Mouse (Mus musculus): ENCODE data around the gene Arpp21. TPM values are rescaled to one million over a fixed set of nuclear protein-coding genes. Genes with fewer than 3 reads are reported as not detected.

The Arpp21 gene
- polyA plus RNA-seq, 1 experiment = 11.1 TPM

DNA sequence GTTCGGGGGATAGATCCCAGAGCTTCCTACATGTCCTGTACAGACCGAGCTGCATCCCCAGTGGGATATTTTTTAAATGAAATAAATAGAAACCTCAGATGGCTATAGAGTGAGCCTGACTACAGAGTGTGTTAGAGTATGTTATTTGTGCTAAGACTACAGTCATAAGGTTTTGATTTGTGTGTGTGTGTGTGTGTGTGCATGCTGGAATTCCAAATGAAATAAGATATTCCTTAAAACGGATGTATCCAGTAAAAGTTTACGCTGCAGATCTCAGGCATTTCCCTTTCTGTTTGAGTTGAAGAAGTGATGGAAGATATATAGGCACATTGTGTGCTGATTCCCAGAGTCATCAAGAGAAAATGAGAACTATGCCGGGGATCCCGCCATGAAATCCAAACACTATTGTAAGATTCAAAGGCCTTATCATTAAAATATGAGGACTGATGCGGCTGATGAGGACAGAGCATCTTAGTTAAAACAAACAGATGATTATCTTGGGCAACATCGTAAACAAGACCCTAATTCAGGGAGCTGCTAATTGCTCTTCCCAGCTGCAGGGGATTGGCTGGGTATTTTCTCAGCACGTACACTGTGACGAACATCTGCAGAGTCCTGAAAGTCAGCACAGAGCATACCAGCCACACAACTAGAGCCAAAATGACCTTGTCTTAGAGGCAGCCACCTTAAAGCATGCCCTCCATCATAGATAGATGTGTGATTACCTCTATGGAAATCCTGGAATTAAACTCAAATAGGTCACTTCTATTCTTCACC is 20.5 kb downstream of the Arpp21 start:
- Histone ChIP-seq H3K9me3 (no peaks in the 10 kb centered on the region), H3K4me1 (peaks cover 60% of the 10 kb centered on the region), H3K4me3 (replicated peaks) (no peak overlapping the region), H3K36me3 (replicated peaks; ENCODE audit: low read length) (peaks cover 47% of the 10 kb centered on the region), H3K27me3 (replicated peaks) (no peaks in the 10 kb centered on the region)
- TF ChIP-seq GATA1 (IDR thresholded peaks at IDR 0.05; ENCODE audit: borderline replicate concordance, low read length) = no peak

DNA sequence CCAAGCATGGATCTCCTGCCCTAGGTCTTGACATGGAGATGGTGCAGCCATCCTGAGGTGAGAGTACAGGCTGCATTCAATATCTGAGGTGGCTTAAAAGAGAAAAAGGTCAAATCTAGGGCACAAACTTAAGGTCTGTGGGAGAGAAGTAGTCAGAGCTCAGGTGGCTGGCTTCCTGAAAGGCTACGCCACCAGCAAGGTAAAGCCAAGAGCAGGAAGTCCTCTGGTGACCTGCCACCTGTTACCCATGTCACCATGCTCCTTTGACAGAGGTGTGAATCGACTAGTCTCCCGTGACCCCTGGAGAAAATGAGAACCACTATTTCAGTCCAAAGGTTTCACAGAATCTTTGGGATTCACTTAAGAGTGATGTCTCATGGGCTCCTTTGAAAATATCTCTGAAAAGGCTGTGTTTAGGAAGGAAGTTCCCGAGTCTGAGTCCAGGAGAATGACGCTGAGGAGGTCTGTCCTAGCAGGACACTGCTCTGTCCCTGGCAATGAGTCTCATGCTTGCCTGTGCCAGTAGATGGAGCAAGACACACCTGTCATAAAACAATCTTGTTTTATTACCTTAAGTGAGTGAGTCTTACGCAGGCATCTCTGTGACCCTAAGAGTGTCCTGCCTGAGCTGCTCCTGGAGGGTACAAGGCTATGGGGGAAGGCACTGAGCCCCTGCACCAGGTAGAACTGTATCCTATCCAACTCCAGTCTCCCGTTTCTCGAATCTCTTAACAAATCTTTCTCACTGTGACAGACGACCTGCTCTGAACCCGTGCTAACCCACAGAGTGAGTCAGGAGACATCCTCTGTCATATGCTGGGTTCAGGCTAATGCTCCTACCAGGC is 22.1 kb downstream of the Arpp21 start:
- no peak for TF ChIP-seq FLI1 (IDR thresholded peaks at IDR 0.05; ENCODE audit: low read length)
- no peak for TF ChIP-seq GATA1 (IDR thresholded peaks at IDR 0.05; ENCODE audit: borderline replicate concordance, low read length)
- Histone ChIP-seq H3K9me3 (no peaks in the 10 kb centered on the region), H3K4me3 (replicated peaks) (peak overlapping the region; percentile 18)

DNA sequence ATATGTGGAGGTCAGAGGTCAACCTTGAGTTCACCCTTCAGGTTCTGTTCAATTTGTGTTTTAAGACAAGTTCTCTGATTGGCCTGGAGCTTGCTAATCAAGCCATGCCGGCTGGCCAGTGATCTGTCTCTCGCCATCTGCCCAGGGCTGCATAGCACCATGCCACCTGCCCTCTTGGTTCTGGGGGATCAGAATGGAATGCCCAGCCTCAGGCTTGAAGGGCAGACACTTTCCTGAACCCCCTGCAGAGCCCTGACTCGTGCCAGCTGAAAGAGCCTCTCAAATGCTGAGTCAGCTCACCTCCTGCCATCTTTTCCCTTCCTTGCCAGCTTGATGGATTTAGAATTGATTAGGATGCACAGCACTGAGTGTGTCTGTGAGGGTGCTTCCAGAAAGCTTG is 25.9 kb downstream of the Arpp21 start:
- no peaks in the 10 kb centered on the region for H3K9me3 ChIP-seq
- H3K4me3 ChIP-seq (replicated peaks) = no peak overlapping the region
- no peaks in the 10 kb centered on the region for H3K27me3 ChIP-seq (replicated peaks)
- TF ChIP-seq GATA1 (IDR thresholded peaks at IDR 0.05; ENCODE audit: borderline replicate concordance, low read length) (no peak), FLI1 (IDR thresholded peaks at IDR 0.05; ENCODE audit: low read length) (no peak)
- H3K4me1 ChIP-seq = peaks cover 50% of the 10 kb centered on the region
- H3K36me3 ChIP-seq (replicated peaks; ENCODE audit: low read length) = peaks cover 45% of the 10 kb centered on the region

More for the DNA sequence above, 22.1 kb downstream of the Arpp21 start:
- Histone ChIP-seq H3K36me3 (replicated peaks; ENCODE audit: low read length) (peaks cover 53% of the 10 kb centered on the region), H3K4me1 (peaks cover 67% of the 10 kb centered on the region), H3K27me3 (replicated peaks) (no peaks in the 10 kb centered on the region)

DNA sequence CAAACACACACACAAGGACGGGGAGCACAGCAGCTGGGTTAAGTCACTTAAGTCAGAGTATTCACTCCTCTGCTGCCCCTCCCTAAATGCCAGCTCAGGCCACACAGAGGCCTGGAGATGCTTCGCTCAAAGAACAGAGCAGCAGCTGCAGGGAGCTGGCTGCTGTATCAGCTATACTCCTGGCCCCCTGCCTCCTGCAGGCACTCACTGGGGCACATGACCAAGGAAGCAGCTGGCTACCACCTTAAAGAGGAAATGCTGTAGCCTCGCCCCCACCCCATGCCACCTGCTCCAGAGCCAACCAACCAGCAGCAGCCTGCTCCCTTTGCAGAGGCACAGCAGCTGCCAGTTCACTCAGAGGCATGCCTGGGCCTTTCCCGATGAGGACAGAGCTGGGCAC is 28.0 kb downstream of the Arpp21 start:
- Histone ChIP-seq H3K9me3 (no peaks in the 10 kb centered on the region), H3K4me3 (replicated peaks) (peak overlapping the region; percentile 59), H3K27me3 (replicated peaks) (no peaks in the 10 kb centered on the region), H3K36me3 (replicated peaks; ENCODE audit: low read length) (peaks cover 42% of the 10 kb centered on the region), H3K4me1 (peaks cover 35% of the 10 kb centered on the region)
- TF ChIP-seq FLI1 (IDR thresholded peaks at IDR 0.05; ENCODE audit: low read length) (no peak), GATA1 (IDR thresholded peaks at IDR 0.05; ENCODE audit: borderline replicate concordance, low read length) (no peak)

DNA sequence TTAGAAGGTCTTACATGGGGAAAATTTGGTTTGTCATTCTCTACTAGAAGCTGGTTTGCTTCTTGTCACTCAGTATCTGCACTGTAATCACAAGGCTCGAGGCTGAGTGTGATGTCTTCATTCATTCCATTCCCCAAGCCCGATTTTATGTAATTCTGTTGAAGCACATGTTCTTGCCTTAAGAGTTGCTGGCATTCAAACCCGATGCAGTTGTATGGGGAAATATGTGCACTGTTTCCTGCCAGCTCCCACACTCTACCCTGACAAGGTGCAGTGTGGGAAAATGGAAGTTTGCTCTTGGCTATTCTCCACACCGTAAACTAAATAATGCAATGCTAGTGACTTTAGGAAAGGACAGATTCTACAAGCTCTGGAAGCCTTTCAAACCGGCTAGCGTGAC is 37.4 kb downstream of the Arpp21 start:
- no peak overlapping the region for H3K4me3 ChIP-seq (replicated peaks)
- no peak for TF ChIP-seq FLI1 (IDR thresholded peaks at IDR 0.05; ENCODE audit: low read length)
- no peak for TF ChIP-seq GATA1 (IDR thresholded peaks at IDR 0.05; ENCODE audit: borderline replicate concordance, low read length)

DNA sequence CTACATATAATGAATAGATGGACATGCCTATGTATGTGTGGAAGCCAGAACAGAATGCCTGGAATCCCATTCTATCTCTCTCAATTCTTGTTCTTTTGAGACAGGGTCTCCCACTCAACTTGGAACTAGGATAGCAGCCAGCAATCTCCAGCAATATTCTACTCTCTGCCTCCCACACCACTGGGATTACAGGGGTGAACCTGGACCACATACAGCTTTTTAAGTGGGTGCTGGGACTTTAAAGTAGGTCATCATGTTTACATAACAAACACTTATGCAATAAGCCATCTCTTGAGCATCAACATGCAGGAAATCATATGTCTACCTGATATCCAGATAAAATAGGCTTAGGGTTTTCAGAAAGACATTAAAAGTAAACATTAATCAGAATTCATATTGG is 41.7 kb downstream of the Arpp21 start:
- peaks cover 6% of the 10 kb centered on the region for H3K36me3 ChIP-seq (replicated peaks; ENCODE audit: low read length)
- TF ChIP-seq GATA1 (IDR thresholded peaks at IDR 0.05; ENCODE audit: borderline replicate concordance, low read length) (no peak), FLI1 (IDR thresholded peaks at IDR 0.05; ENCODE audit: low read length) (no peak)
- H3K9me3 ChIP-seq = no peaks in the 10 kb centered on the region
- no peak overlapping the region for H3K4me3 ChIP-seq (replicated peaks)
- H3K27me3 ChIP-seq (replicated peaks) = no peaks in the 10 kb centered on the region
- H3K4me1 ChIP-seq = peaks cover 8% of the 10 kb centered on the region

More for the DNA sequence above, 37.4 kb downstream of the Arpp21 start:
- H3K4me1 ChIP-seq = peaks cover 10% of the 10 kb centered on the region; the same call in 1 of the 2 replicates
- no peaks in the 10 kb centered on the region for H3K9me3 ChIP-seq
- peaks cover 15% of the 10 kb centered on the region for H3K36me3 ChIP-seq (replicated peaks; ENCODE audit: low read length)
- no peaks in the 10 kb centered on the region for H3K27me3 ChIP-seq (replicated peaks)

DNA sequence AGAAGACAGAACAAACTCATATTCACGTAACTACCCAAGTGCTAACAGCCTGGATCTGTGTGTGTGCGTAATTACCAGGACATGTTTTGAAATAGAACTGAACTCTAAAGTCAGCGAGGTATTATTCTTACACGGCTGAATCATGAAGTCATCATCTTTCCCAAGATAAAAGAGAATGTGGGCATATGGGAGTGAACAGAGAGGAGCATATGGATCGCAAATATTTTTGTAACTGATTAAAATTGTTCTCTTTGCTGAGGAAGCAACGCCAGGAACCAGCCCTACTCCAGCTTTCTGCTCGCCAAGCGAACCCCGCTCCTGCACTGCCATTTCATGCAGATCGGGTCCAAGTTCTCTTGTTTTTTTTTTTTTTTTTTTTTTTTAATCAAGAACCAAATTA is 46.3 kb downstream of the Arpp21 start:
- Histone ChIP-seq H3K27me3 (replicated peaks) (no peaks in the 10 kb centered on the region), H3K9me3 (no peaks in the 10 kb centered on the region), H3K4me3 (replicated peaks) (no peak overlapping the region), H3K4me1 (peaks cover 25% of the 10 kb centered on the region), H3K36me3 (replicated peaks; ENCODE audit: low read length) (peaks cover 31% of the 10 kb centered on the region)
- TF ChIP-seq GATA1 (IDR thresholded peaks at IDR 0.05; ENCODE audit: borderline replicate concordance, low read length) (no peak), FLI1 (IDR thresholded peaks at IDR 0.05; ENCODE audit: low read length) (no peak)

DNA sequence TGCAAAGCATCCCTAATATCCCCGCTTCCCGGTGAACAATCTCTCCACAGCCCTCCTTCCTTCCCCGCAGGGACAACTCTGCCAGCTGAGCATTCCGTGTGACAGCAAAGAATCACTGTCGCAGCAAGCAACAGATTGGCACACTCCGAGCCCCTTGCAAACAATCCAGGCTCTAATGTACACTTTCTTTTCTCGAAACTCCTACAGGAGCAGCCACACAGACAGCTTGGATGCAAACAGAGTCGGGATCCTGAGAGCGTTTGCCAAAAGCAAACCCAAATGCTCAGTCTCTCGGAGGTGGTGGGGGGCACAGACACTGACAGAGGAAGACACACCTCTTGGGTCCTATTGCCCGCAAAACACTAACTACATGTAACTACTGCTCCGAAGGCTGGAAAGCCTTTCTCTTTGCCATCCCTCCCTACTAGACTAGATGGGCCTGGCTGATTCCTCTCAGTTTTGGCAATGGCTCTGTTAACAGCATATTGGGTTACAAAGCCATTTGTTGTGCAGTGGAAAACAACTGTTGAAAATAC is 47.3 kb downstream of the Arpp21 start:
- H3K27me3 ChIP-seq (replicated peaks) = no peaks in the 10 kb centered on the region
- peaks cover 28% of the 10 kb centered on the region for H3K4me1 ChIP-seq
- peaks cover 41% of the 10 kb centered on the region for H3K36me3 ChIP-seq (replicated peaks; ENCODE audit: low read length)
- no peak overlapping the region for H3K4me3 ChIP-seq (replicated peaks)
- TF ChIP-seq FLI1 (IDR thresholded peaks at IDR 0.05; ENCODE audit: low read length) (no peak), GATA1 (IDR thresholded peaks at IDR 0.05; ENCODE audit: borderline replicate concordance, low read length) (no peak)
- no peaks in the 10 kb centered on the region for H3K9me3 ChIP-seq

DNA sequence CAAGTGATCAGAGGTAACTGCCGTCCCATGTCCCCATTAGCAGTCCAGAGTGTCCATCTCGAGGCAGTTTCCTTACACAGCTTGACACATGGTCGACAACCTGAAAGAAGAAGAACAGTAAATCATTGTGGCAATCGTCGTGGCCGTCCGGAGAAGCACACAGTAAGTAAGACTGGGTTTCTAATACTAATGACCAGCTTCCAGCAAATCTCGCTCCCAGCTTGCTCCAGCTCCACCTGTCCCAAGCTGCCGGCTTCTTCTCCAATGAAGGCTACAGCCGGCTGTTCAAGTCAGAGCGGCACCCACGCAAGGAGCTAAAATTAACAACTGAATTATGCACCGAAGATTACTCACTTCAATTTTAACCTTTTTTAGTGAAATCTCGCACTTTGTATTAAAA is 48.1 kb downstream of the Arpp21 start:
- no peaks in the 10 kb centered on the region for H3K27me3 ChIP-seq (replicated peaks)
- no peaks in the 10 kb centered on the region for H3K9me3 ChIP-seq
- peaks cover 31% of the 10 kb centered on the region for H3K4me1 ChIP-seq
- TF ChIP-seq FLI1 (IDR thresholded peaks at IDR 0.05; ENCODE audit: low read length) (no peak), GATA1 (IDR thresholded peaks at IDR 0.05; ENCODE audit: borderline replicate concordance, low read length) (no peak)
- peaks cover 46% of the 10 kb centered on the region for H3K36me3 ChIP-seq (replicated peaks; ENCODE audit: low read length)
- no peak overlapping the region for H3K4me3 ChIP-seq (replicated peaks)
